Mouse (Mus musculus) urinary bladder, postnatal 25 days (tissue): ENCODE measurements at regions not wholly inside any gene's neighbourhood (a gene's known extent, or its start where the extent isn't known, plus 50 kb on each side); places are given as distances from the start of the nearest gene placed in this dataset.

Source experiments
- DNase-seq: peaks from one replicate; pipeline ENCODE4 v3.0.0; 2022; ENCODE audit warnings: low spot score

DNA sequence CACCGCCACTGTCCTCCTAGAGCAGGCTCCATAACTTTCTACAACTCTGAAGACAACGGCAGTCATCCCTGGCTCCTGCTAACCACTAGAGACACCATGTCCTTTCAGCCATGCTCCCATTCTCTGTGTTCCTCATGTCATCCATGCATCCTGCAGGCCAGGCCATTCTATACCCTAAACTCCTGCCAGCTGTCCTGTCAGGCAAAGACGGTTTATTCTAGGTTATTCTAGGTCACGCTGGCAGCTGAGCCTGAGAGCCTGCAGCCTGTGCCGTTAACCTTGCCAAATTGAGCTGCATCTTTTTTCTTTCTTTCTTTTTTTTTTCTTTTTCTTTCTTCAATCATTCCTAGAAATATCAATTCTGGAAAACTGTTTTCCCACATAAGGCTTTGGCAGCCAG is 406.0 kb upstream of the Acvr2a start:
- DNase-seq: no peak

GRCm38 (mm10) chr2:48409876-48410275 is 404.0 kb upstream of the Acvr2a start:
- no peak for DNase-seq

GRCm38 (mm10) chr2:48411392-48411791 is 402.5 kb upstream of the Acvr2a start:
- no peak for DNase-seq

DNA sequence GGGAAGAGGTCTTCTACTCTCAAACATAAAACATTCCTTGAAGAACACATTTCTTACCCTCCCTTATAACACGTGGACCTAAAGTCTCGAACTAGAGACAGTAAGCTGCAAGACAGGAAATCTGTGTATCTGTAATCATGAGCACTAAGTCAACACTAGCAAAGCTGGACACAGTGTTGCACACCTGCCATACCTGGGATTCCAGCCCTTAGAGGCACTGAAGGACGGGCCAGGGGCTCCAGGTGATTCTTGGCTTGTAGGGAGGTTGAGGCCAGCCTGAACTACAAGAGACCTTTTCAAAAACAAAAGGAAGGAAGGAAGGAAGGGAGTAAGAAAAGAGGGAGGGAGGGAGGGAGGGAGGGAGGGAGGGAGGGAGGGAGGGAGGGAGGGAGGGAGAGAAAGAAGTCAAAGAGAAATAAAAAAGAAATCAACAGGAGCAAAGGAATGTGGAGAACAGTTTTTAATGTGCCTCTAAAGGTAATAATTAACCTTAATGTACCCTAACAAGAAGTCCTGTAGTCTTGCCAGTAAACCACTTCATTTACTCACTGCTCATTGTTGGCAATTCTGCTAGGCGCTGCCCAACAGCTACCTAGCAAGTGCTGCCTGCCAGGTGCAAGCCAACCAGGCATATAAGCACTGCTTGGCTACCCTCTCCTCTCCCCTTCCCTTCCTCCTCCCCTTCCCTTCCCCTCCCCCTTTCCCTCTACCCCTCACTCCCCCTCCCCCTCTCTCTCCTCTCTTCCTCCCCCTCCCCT is 401.0 kb upstream of the Acvr2a start:
- no peak for DNase-seq

GRCm38 (mm10) chr2:48414596-48415481 is 399.1 kb upstream of the Acvr2a start:
- no peak for DNase-seq

DNA sequence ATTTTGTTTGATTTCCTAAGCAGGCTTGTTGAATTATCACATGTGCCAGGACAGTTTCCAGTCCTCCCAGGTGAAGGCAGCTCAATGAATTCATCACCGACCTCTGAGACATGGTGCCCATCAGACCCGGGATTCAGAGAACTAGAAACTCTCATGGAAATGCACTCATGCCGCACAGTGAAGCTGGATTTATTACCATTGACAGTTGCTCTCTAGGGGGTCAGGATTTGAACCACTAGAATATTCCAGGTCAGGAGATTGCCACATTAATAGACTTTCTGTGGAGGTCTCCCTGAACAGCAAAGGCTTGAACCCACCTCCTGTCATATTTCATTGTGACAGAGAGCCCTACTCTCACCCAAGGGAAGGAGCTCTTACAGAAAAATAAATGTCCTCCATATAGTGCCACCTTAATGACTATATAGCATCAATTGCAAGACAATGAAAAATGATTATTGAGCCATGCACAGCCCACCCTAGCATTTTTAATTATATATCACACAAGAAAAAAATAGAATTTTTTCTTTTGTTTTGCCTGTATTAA is 397.6 kb upstream of the Acvr2a start:
- no peak for DNase-seq

DNA sequence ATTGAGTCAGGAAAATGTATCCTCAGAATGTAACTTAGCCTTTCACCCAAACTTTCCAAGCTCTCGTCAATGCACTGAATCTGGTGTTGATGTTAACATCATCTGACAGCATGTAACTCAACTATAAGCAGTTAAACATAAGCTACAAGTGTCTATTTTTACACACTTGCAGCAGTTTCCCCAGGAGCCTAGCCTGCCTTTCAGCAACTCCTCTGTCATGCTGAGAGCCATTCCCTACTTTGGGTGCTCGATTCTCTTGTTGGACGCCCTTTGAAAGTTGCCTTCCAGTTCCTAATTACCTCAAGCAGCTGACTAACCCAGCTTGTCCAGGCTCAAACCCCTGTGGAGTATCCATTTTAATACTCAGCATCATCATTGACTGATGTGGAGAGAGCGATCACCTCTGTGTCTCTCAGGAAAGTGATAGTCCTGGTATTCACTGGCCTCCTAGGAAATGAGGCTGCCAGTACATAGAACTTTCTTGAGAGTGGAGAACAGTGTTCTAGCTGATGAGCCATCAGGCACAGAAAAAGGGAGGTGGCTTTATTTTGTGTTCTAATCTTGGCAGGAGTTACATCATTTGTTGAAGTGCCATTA is 396.8 kb upstream of the Acvr2a start:
- DNase-seq: no peak

GRCm38 (mm10) chr2:48420791-48421190 is 393.1 kb upstream of the Acvr2a start:
- DNase-seq: no peak

DNA sequence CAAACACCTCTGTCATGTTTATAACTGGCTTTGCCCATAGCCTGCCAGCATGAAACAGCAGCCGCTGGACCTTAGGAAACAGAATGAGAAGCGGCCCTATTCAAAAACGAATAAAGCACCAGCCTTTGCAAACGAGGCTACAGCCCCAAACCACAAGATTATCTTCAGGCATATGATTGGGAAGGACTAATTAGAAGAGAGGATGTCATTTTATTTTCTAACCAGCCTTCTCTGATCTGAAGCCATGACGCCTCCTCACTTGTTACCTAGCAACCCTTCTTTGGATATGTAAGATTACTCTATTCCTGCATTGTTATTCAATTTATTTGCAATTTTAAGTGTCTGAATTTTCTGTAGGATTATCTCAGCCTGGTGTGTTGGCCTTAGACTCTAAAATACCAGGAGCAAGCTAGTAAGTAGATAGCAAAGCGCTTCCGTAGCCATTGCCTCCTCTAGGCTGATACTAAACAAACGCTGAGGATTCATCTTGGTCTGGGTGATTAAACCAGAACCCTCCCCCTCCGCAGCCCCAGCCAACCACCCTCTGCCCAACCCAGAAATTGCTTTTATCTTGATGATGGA is 390.0 kb upstream of the Acvr2a start:
- no peak for DNase-seq

DNA sequence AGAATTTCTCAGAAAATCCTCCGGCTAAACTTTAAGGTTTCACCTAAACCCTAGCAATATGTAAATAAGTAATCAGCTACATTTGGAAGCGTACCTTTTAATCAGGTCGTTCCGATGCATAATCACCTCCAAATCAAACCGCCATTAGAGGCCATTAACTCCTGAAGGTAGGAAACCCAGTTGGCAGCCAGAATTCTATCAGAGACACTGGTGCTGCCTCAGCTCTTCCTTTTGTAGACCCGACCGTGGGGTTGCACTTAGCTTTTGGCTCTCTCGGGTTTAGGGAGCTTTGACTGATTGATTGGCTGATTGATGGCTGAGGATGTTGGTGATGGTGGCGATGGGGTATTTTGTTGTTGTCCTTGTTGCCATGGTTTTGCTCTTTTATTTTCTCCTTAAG is 389.3 kb upstream of the Acvr2a start:
- DNase-seq: no peak

GRCm38 (mm10) chr2:48425200-48426090 is 388.5 kb upstream of the Acvr2a start:
- no peak for DNase-seq

GRCm38 (mm10) chr2:48432545-48432944 is 381.4 kb upstream of the Acvr2a start:
- DNase-seq: no peak

GRCm38 (mm10) chr2:48441296-48441990 is 372.5 kb upstream of the Acvr2a start:
- no peak for DNase-seq

- DNase-seq: peak; percentile 17
Measured at GRCm38 (mm10) chr2:48441991-48442544, 371.8 kb upstream of the Acvr2a start.

DNA sequence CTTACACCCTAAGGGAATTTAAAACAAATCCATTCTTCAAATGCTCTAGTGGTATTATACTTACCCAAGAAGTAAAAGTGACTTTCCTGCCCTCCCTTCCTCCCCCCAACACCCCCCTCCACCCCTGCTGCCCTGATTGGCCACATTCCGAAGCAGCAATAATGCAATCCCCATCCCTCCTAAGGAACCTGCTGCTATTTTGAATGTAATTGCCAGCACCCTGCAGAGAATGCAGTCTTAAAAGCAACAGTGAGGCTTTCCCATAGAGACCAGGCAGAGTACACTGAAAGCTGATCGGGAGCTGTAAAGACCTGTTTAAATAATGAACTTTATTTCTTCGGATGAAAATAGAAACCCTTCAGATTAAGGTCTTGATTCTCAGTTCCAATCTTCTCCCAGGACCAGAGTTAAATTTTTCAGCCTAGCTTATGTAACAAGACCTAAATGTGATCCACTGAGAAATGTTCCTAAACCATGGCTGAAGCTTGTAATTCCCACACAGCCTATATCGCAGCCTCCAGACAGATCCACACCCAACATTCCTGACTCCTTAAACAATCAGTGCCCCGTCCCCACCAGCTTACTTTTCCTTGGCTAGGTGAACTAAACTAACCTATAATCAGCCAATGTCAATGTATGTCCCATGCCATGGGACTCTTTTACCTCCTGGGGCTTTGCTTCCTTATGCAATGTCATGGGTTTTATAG is 367.9 kb upstream of the Acvr2a start:
- DNase-seq: no peak

DNA sequence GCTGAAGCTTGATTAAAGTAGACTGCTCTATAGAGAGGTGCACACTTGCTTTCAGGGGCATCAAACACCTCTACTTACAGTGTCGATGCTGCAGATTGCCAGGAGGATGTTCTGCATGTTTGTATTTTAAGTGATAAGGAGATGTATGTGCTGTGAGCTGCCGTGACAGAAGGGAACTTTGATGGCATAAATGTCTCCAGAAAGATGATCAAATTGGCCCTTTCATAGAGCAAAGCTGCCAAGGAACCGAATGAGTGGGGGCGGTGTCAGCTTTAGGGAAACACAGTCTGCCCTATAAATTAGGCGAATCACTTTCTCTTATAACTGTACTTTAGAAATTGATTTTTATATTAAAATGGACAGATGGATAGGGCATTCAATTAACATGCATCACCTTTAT is 367.3 kb upstream of the Acvr2a start:
- no peak for DNase-seq

- no peak for DNase-seq
Measured at GRCm38 (mm10) chr2:48449165-48449842, 364.6 kb upstream of the Acvr2a start.

- no peak for DNase-seq
Measured at GRCm38 (mm10) chr2:48456072-48457040, 357.6 kb upstream of the Acvr2a start.
